In genomic region chr17:64331898-64332769, GRCm38 (mm10) we compare ENCODE assay signal across 8 mouse cellular contexts. TPM values are rescaled to one million over a fixed set of nuclear protein-coding genes. Genes with fewer than 3 reads are reported as not detected.
DNase-seq lines count a peak whose midpoint lies in the region; ATAC-seq and TF ChIP-seq lines count a peak whose summit lies in the region.

Pja2 (minus strand) TSS chr17:64331916.

- H3K4me2 ChIP-seq in heart, embryonic 15.5 days = peak within 1 kb of the TSS; percentile 79
- H3K4me2 ChIP-seq in liver, embryonic 14.5 days (ENCODE audit: low read depth) = peak within 1 kb of the TSS; percentile 97
- H3K4me2 ChIP-seq in neural tube, embryonic 11.5 days (ENCODE audit: low read depth) = peak within 1 kb of the TSS; percentile 66
- peak within 1 kb of the TSS; percentile 61 for H3K4me2 ChIP-seq in stomach, postnatal 0 days (replicated peaks; ENCODE audit: low read depth)

- no peak for TF ChIP-seq EP300 in liver, embryonic 14.5 days (IDR thresholded peaks at IDR 0.05; ENCODE audit: low read depth)
- TF ChIP-seq EP300 in stomach, postnatal 0 days (optimal IDR thresholded peaks at IDR 0.05) = no peak

- peak within 1 kb of the TSS; percentile 95 for H3K4me3 ChIP-seq in forebrain, embryonic 10.5 days
- H3K4me3 ChIP-seq in heart, embryonic 15.5 days = peak within 1 kb of the TSS; percentile 96
- peak within 1 kb of the TSS; percentile 83 to 88 for H3K4me3 ChIP-seq in liver, embryonic 14.5 days (ENCODE audit: insufficient read depth in 1 of 2, low read depth in 2 of 2, low read length in 2 of 2)
- peak within 1 kb of the TSS; percentile 96 for H3K4me3 ChIP-seq in neural tube, embryonic 11.5 days (ENCODE audit: low read depth, low read length)
- H3K4me3 ChIP-seq in stomach, postnatal 0 days (ENCODE audit: low read depth, low read length) = peak within 1 kb of the TSS; percentile 96

- WGBS in forebrain, embryonic 10.5 days = under 1% methylated on average over 53 of the region's 60 CpGs
- WGBS in heart, embryonic 15.5 days = under 1% methylated on average over 60 of the region's 60 CpGs
- under 1% methylated on average over 52 of the region's 60 CpGs for WGBS in liver, embryonic 14.5 days (ENCODE audit: insufficient replicate concordance)
- under 1% methylated on average over 42 of the region's 60 CpGs for WGBS in neural tube, embryonic 11.5 days
- WGBS in stomach, postnatal 0 days = 0% methylated on average over 47 of the region's 60 CpGs

- H3K4me1 ChIP-seq in forebrain, embryonic 10.5 days = peaks cover 14% of the 10 kb centered on the region
- H3K4me1 ChIP-seq in heart, embryonic 15.5 days (replicated peaks) = peaks cover 12% of the 10 kb centered on the region
- H3K4me1 ChIP-seq in liver, embryonic 14.5 days (replicated peaks; ENCODE audit: control insufficient read depth in 2 of 2, insufficient read depth in 2 of 2, low read length in 1 of 2) = peaks cover 6 to 8% of the 10 kb centered on the region in 2 experiments; a peak in 3 of 4 replicates
- H3K4me1 ChIP-seq in neural tube, embryonic 11.5 days (ENCODE audit: control insufficient read depth, insufficient read depth, low read length) = no peaks in the 10 kb centered on the region; the same call in 1 of the 2 replicates
- H3K4me1 ChIP-seq in stomach, postnatal 0 days (replicated peaks; ENCODE audit: control insufficient read depth, insufficient read depth) = no peaks in the 10 kb centered on the region

- H3K9me3 ChIP-seq in forebrain, embryonic 10.5 days = no peaks in the 10 kb centered on the region
- no peaks in the 10 kb centered on the region for H3K9me3 ChIP-seq in heart, embryonic 15.5 days (replicated peaks)
- H3K9me3 ChIP-seq in liver, embryonic 14.5 days (ENCODE audit: control insufficient read depth, low read length) = no peaks in the 10 kb centered on the region
- H3K9me3 ChIP-seq in neural tube, embryonic 11.5 days (ENCODE audit: control insufficient read depth, low read length) = no peaks in the 10 kb centered on the region
- H3K9me3 ChIP-seq in stomach, postnatal 0 days (ENCODE audit: control insufficient read depth, low read length) = no peaks in the 10 kb centered on the region

- 0 out of 2 replicates have a peak, but pooled peaks cover 3% of the 10 kb centered on the region for H3K36me3 ChIP-seq in forebrain, embryonic 10.5 days (replicated peaks)
- H3K36me3 ChIP-seq in heart, embryonic 15.5 days = peaks cover 3% of the 10 kb centered on the region
- no peaks in the 10 kb centered on the region; the same call in 1 of the 2 replicates for H3K36me3 ChIP-seq in liver, embryonic 14.5 days (replicated peaks; ENCODE audit: control insufficient read depth, insufficient read depth, low read depth)
- H3K36me3 ChIP-seq in neural tube, embryonic 11.5 days (ENCODE audit: control insufficient read depth, insufficient read depth, low read length) = no peaks in the 10 kb centered on the region
- H3K36me3 ChIP-seq in stomach, postnatal 0 days (ENCODE audit: control insufficient read depth, insufficient read depth, low read length) = no peaks in the 10 kb centered on the region

- peak within 1 kb of the TSS; percentile 96 for H3K27ac ChIP-seq in forebrain, embryonic 10.5 days
- H3K27ac ChIP-seq in heart, embryonic 15.5 days = peak within 1 kb of the TSS; percentile 97
- peak within 1 kb of the TSS; percentile 73 for H3K27ac ChIP-seq in liver, embryonic 14.5 days
- peak within 1 kb of the TSS; percentile 96 for H3K27ac ChIP-seq in neural tube, embryonic 11.5 days (ENCODE audit: low read depth, low read length)
- peak within 1 kb of the TSS; percentile 99 for H3K27ac ChIP-seq in stomach, postnatal 0 days (replicated peaks)

- no peaks in the 10 kb centered on the region for H3K27me3 ChIP-seq in forebrain, embryonic 10.5 days (ENCODE audit: poor library complexity, severe bottlenecking)
- H3K27me3 ChIP-seq in heart, embryonic 15.5 days = no peaks in the 10 kb centered on the region
- no peaks in the 10 kb centered on the region for H3K27me3 ChIP-seq in liver, embryonic 14.5 days (ENCODE audit: control insufficient read depth, insufficient read depth, low read length)
- no peaks in the 10 kb centered on the region for H3K27me3 ChIP-seq in neural tube, embryonic 11.5 days (ENCODE audit: control insufficient read depth, insufficient read depth, low read length)
- no peaks in the 10 kb centered on the region for H3K27me3 ChIP-seq in stomach, postnatal 0 days (ENCODE audit: control insufficient read depth, insufficient read depth, low read length)

- TF ChIP-seq CTCF in liver, embryonic 14.5 days (IDR thresholded peaks at IDR 0.05; ENCODE audit: low read depth) = no peak
- TF ChIP-seq CTCF in stomach, postnatal 0 days (IDR thresholded peaks at IDR 0.05; ENCODE audit: low read depth) = peak; percentile 14; the same call in 1 of the 2 replicates

- peak; percentile 99 for ATAC-seq in heart, embryonic 15.5 days (replicated peaks; ENCODE audit: insufficient number of reproducible peaks, insufficient read depth, low FRiP score, low read depth)
- ATAC-seq in liver, embryonic 14.5 days (ENCODE audit: insufficient read depth) = peak; percentile 97
- peak; percentile 100 for ATAC-seq in neural tube, embryonic 11.5 days (ENCODE audit: insufficient read depth, low FRiP score, low TSS enrichment)
- peak; percentile 100 for ATAC-seq in stomach, postnatal 0 days (ENCODE audit: low FRiP score, low TSS enrichment)

- peak; percentile 96 to 97 for DNase-seq in CD8-positive naive resting alpha-beta T cell, adult 2 months (ENCODE audit: low read depth in 2 of 2, low spot score in 2 of 2)
- DNase-seq in c-Kit-positive CD71-negative TER-119-negative erythroid progenitor cells, embryonic 14.5 days (ENCODE audit: low read depth) = peak; percentile 94
- DNase-seq in forebrain, embryonic 10.5 days (ENCODE audit: extremely low spot score, low spot score) = peak; percentile 96
- peak; percentile 99 to 100 for DNase-seq in kidney, postnatal 25 days
- peak; percentile 98 to 99 (median 98) for DNase-seq in liver, embryonic 14.5 days (ENCODE audit: low read depth in 3 of 3, low spot score in 3 of 3)
- DNase-seq in neural tube, embryonic 11.5 days (ENCODE audit: low spot score) = peak; percentile 100
- DNase-seq in stomach, postnatal 0 days (ENCODE audit: low spot score) = peak; percentile 100

- peak within 1 kb of the TSS; percentile 96 for H3K9ac ChIP-seq in heart, embryonic 15.5 days
- peak within 1 kb of the TSS; percentile 90 for H3K9ac ChIP-seq in liver, embryonic 14.5 days (replicated peaks)
- H3K9ac ChIP-seq in neural tube, embryonic 11.5 days (ENCODE audit: low read length) = peak within 1 kb of the TSS; percentile 92
- peak within 1 kb of the TSS; percentile 99 for H3K9ac ChIP-seq in stomach, postnatal 0 days (ENCODE audit: low read length)

RNA-seq across cellular contexts. Expression of gene Pja2, which starts in this region (rescaled TPM):
- polyA plus RNA-seq in forebrain, embryonic 10.5 days (2016; fragmentation: Nextera tagmentation; extraction: Ambion mirVana) = 51.3 and 51.4 TPM in 2 replicates
- polyA plus RNA-seq in heart, embryonic 15.5 days (2015; fragmentation: Nextera tagmentation; extraction: Ambion mirVana) = 70.1 and 73.9 TPM in 2 replicates
- 5.5 and 7.0 TPM in 2 replicates for polyA plus RNA-seq in liver, embryonic 14.5 days (2012; rRNA removed)
- polyA plus RNA-seq in liver, embryonic 14.5 days (2014; fragmentation: Nextera tagmentation; extraction: Ambion mirVana) = 13.6 and 16.4 TPM in 2 replicates
- polyA plus RNA-seq in neural tube, embryonic 11.5 days (2014; fragmentation: Nextera tagmentation; extraction: Ambion mirVana) = 93.7 and 105 TPM in 2 replicates
- 43.5 and 46.7 TPM in 2 replicates for polyA plus RNA-seq in stomach, postnatal 0 days (2015; fragmentation: Nextera tagmentation; extraction: Ambion mirVana)

Comparison
In these comparisons a context has a peak if more than half of its experiments do, and no peak if none do; other contexts are left out.
1. Peak in every context shown above with its lines: DNase-seq, ATAC-seq, H3K4me3 ChIP-seq and H3K27ac ChIP-seq.